Mouse (Mus musculus): ENCODE data around the gene Asic4.

DNA sequence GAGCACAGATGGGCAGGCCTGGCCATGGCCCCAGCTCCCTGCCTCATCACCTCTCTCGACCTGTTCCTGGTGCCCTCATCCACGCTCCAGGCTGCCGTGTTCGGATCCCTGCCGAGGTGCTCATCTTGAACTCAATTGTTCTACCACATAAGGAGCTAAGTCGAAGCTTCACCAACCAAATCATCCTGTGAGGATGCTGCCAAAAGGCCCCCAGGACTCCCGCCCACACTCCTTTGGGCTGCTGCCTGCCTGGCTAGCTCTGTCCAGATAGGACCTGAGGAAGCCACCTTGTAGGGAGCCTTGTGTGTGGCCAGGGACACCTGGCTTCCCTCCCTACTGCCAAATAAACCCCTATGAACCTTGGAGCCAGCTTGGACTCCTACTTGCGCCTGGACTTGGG, 7.4 kb upstream of the Asic4 start:
- TF ChIP-seq CTCF (IDR thresholded peaks at IDR 0.05; ENCODE audit: control insufficient read depth, insufficient read depth, insufficient replicate concordance, low read depth, low read length) (no peak), POLR2A (IDR thresholded peaks at IDR 0.05; ENCODE audit: control insufficient read depth, low read depth, low read length) (no peak)
